Mouse (Mus musculus): ENCODE data around the gene 4930564D02Rik. TPM values are rescaled to one million over a fixed set of nuclear protein-coding genes. Genes with fewer than 3 reads are reported as not detected.
A peak's percentile ranks its signal among the peaks of the same experiment; 100 is the strongest.

Gene 4930564D02Rik
- polyA plus RNA-seq (2014; fragmentation: Nextera tagmentation; extraction: Ambion mirVana) = not detected in 2 replicates

DNA sequence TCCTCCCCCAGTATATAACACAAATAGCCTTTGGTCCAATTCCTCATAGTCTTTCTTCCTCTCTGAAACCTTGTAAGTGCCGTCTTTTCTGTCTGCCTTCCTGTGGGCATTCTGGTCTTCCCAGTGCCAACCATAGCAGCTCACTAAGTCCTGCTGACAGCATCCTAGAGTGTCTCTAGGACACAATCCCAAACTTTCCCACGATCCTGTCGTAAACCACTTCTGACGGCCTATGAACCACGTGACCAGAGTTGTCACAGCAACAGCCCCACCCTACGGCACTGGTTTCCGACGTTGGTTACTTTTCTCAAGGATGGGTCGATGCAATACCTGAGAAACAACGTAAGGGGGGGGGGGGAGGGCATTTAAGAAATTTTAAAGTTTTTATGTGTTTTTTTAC lies at the start of gene 4930564D02Rik:
TSS of gene 4930564D02Rik (plus strand) at position 301 of the 400 bp plus-strand sequence.
- no peaks in the 10 kb centered on the region for H3K27me3 ChIP-seq (ENCODE audit: control insufficient read depth, insufficient read depth, low read length)
- ATAC-seq (ENCODE audit: low FRiP score) = no peak
- DNase-seq (ENCODE audit: low spot score) = no peak
- no peak within 1 kb of the TSS for H3K4me2 ChIP-seq (replicated peaks)
- no peak within 1 kb of the TSS for H3K27ac ChIP-seq
- H3K36me3 ChIP-seq (replicated peaks; ENCODE audit: control insufficient read depth, insufficient read depth) = no peaks in the 10 kb centered on the region
- H3K4me1 ChIP-seq (replicated peaks; ENCODE audit: control insufficient read depth, insufficient read depth, low read length) = no peaks in the 10 kb centered on the region
- H3K9me3 ChIP-seq (ENCODE audit: control insufficient read depth, low read length) = no peaks in the 10 kb centered on the region
- no peak within 1 kb of the TSS for H3K4me3 ChIP-seq (replicated peaks; ENCODE audit: low read length)
- no peak within 1 kb of the TSS for H3K9ac ChIP-seq
- 88% methylated on average over 10 of the region's 10 CpGs for WGBS

DNA sequence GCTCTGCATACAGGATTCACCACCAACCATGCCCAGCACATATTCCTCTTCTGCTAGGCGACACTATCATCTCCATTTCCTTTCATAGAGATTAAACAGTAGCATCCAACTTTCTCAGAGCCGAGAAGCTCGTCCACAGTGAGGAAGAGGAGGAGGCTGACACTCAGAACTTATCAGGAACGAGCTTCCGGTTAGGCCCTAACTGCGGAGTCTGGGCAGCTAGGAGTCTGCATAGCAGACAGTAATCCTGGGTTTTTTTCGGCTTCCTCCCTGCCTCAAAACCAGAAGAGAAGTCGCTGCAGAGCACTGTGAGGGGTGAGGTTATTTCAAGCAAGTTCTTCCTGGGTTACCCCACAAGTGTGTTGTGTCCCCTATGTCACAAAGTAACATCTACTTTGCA lies 49.3 kb upstream of the 4930564D02Rik start:
- DNase-seq (ENCODE audit: low spot score) = no peak
- 94% methylated on average over 8 of the region's 8 CpGs for WGBS
- H3K36me3 ChIP-seq (replicated peaks; ENCODE audit: control insufficient read depth, insufficient read depth) = peaks cover 6% of the 10 kb centered on the region
- no peak for ATAC-seq (ENCODE audit: low FRiP score)
- no peaks in the 10 kb centered on the region for H3K27me3 ChIP-seq (ENCODE audit: control insufficient read depth, insufficient read depth, low read length)
- H3K9ac ChIP-seq = no peak overlapping the region
- H3K9me3 ChIP-seq (ENCODE audit: control insufficient read depth, low read length) = no peaks in the 10 kb centered on the region
- no peak overlapping the region for H3K4me3 ChIP-seq (replicated peaks; ENCODE audit: low read length)
- H3K27ac ChIP-seq = no peak overlapping the region
- no peaks in the 10 kb centered on the region for H3K4me1 ChIP-seq (replicated peaks; ENCODE audit: control insufficient read depth, insufficient read depth, low read length)
- no peak overlapping the region for H3K4me2 ChIP-seq (replicated peaks)

DNA sequence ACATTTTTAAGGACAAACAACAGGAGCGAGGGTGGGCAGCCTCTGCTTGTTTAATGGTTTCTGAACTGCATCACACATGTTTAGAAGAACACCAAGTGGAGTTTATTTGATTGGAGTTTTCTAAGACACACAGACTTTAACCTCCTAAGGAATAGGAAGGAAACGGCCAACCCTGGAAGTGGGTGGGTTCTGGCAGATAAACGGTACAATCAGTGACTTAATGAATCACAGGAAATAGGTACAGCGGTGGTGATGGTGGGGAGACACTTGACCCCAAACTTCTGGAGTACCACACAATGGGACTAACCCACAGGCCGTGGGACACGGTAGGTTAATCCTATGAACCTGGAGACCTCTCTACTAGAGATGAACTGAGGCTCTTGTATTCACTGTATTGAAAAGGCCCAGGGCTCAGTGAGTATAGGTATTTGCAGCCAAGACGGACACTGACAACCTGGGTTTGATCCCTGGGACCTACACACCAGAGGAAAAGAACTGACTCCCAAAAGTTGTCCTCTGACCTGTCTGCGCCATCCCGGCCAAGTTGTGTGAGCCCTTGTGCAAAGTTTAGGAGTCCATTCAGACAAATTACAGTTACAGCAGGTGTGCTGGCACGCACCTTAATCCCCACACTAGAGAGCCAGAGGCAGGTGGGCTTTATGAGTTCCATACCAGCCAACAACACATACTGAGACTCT lies 48.4 kb upstream of the 4930564D02Rik start:
- no peaks in the 10 kb centered on the region for H3K4me1 ChIP-seq (replicated peaks; ENCODE audit: control insufficient read depth, insufficient read depth, low read length)
- no peak for DNase-seq (ENCODE audit: low spot score)
- WGBS = 91% methylated on average over 10 of the region's 10 CpGs
- H3K4me2 ChIP-seq (replicated peaks) = no peak overlapping the region
- H3K9ac ChIP-seq = no peak overlapping the region
- no peak overlapping the region for H3K4me3 ChIP-seq (replicated peaks; ENCODE audit: low read length)
- H3K27ac ChIP-seq = 0 out of 2 replicates have a peak overlapping the region, but pooled peaks have one; percentile 26
- peaks cover 13% of the 10 kb centered on the region for H3K36me3 ChIP-seq (replicated peaks; ENCODE audit: control insufficient read depth, insufficient read depth)
- ATAC-seq (ENCODE audit: low FRiP score) = no peak
- no peaks in the 10 kb centered on the region for H3K9me3 ChIP-seq (ENCODE audit: control insufficient read depth, low read length)
- H3K27me3 ChIP-seq (ENCODE audit: control insufficient read depth, insufficient read depth, low read length) = no peaks in the 10 kb centered on the region

DNA sequence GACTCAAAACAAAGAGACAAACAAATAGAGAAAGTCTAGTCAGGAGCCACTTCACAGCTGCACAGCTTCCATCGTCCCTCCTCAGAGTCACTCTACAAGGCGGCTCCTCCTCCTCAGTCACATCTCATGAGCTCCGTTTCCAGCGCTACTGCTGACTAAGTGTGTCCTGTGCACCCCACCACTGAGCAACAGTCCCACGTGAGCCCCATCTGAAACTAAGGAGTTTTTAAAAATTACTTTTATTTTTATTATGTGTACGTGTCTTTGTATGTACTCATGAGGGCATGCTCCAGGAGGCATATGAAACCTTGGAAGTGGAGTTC lies 47.9 kb upstream of the 4930564D02Rik start:
- Histone ChIP-seq H3K27ac (0 out of 2 replicates have a peak overlapping the region, but pooled peaks have one; percentile 26), H3K9ac (no peak overlapping the region), H3K36me3 (replicated peaks; ENCODE audit: control insufficient read depth, insufficient read depth) (peaks cover 13% of the 10 kb centered on the region), H3K4me3 (replicated peaks; ENCODE audit: low read length) (no peak overlapping the region), H3K4me1 (replicated peaks; ENCODE audit: control insufficient read depth, insufficient read depth, low read length) (no peaks in the 10 kb centered on the region), H3K4me2 (replicated peaks) (no peak overlapping the region), H3K27me3 (ENCODE audit: control insufficient read depth, insufficient read depth, low read length) (no peaks in the 10 kb centered on the region), H3K9me3 (ENCODE audit: control insufficient read depth, low read length) (no peaks in the 10 kb centered on the region)
- WGBS = 90% methylated on average over 6 of the region's 6 CpGs
- DNase-seq (ENCODE audit: low spot score) (no peak), ATAC-seq (ENCODE audit: low FRiP score) (no peak)

DNA sequence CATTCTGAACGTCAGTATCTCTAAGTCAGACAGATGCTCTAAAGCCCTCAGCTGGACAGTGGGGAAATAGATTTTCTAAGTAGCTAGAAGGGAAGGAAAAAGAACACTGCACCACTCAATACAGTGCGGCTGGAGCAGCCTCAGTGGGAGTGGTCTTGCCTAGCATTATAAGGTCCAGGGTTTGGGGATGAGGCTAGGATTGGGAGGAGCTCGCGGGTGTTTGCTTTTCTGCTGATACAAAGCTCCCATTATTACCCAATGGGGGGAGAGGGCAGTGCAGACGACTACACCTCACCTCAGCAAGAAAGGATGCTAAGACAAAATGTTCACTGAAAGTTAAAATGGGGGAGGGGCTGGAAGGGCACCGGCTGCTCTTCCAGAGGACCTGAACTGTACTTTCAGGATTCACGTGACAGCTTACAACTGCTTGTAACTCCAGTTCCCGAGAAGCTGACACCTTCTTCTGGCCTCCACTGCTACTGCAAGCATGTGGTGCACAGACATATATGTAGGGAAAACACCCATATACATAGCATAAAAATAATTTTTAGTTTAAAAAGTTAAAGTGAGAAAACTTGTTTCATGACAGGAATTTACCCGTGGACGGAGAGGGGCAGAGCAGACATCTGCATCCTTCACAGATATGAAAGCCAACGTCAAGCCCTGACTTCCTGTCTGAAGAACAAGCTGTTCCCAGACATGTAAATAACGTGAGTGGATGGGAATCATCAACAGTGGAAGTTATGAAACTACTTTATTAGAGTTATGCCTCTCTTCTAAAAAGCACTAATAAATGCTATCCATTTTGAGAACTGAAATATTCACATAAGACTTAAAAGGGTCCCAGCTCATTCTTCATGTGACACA lies 46.6 kb upstream of the 4930564D02Rik start:
- WGBS = 58% methylated on average over 12 of the region's 12 CpGs
- Histone ChIP-seq H3K9ac (no peak overlapping the region), H3K27ac (no peak overlapping the region), H3K4me1 (replicated peaks; ENCODE audit: control insufficient read depth, insufficient read depth, low read length) (no peaks in the 10 kb centered on the region), H3K27me3 (ENCODE audit: control insufficient read depth, insufficient read depth, low read length) (no peaks in the 10 kb centered on the region), H3K4me2 (replicated peaks) (no peak overlapping the region), H3K36me3 (replicated peaks; ENCODE audit: control insufficient read depth, insufficient read depth) (peaks cover 17% of the 10 kb centered on the region), H3K4me3 (replicated peaks; ENCODE audit: low read length) (no peak overlapping the region), H3K9me3 (ENCODE audit: control insufficient read depth, low read length) (no peaks in the 10 kb centered on the region)
- DNase-seq (ENCODE audit: low spot score) (no peak), ATAC-seq (ENCODE audit: low FRiP score) (no peak)

DNA sequence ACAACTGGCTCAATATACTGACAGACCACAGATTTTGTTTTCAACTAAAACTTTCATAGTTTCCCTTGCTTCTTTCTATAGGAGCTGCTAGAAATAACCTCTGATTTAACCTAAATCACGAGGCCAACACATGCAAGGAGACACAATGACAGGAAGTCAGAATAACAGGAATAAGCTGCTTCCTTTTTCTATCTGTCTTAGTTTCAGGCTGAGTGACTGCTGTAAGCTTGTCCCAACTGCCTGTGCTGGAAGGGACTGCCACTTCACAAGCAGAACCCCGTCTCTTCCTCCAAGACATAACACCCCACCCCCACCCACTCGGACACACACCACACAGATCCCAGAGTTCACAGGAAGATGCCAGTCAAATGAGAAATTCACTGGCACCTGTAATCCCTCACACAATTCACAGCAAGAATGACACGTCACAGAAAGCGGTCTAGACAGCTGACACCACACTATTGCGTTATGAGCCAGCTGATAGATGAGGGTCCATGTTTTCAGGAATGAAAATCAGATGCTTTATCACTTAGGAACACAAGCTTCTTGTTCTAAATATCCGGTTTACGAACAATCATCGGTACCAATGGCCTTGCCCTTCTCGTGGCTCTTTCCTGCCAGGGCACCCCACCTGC lies 43.2 kb upstream of the 4930564D02Rik start:
- Histone ChIP-seq H3K9ac (no peak overlapping the region), H3K4me1 (replicated peaks; ENCODE audit: control insufficient read depth, insufficient read depth, low read length) (no peaks in the 10 kb centered on the region), H3K4me3 (replicated peaks; ENCODE audit: low read length) (no peak overlapping the region), H3K4me2 (replicated peaks) (no peak overlapping the region), H3K9me3 (ENCODE audit: control insufficient read depth, low read length) (no peaks in the 10 kb centered on the region), H3K27ac (peak overlapping the region; percentile 26; the same call in 1 of the 2 replicates), H3K27me3 (ENCODE audit: control insufficient read depth, insufficient read depth, low read length) (no peaks in the 10 kb centered on the region), H3K36me3 (replicated peaks; ENCODE audit: control insufficient read depth, insufficient read depth) (peaks cover 38% of the 10 kb centered on the region)
- ATAC-seq (ENCODE audit: low FRiP score) (no peak), DNase-seq (ENCODE audit: low spot score) (no peak)
- 87% methylated on average over 10 of the region's 10 CpGs for WGBS

DNA sequence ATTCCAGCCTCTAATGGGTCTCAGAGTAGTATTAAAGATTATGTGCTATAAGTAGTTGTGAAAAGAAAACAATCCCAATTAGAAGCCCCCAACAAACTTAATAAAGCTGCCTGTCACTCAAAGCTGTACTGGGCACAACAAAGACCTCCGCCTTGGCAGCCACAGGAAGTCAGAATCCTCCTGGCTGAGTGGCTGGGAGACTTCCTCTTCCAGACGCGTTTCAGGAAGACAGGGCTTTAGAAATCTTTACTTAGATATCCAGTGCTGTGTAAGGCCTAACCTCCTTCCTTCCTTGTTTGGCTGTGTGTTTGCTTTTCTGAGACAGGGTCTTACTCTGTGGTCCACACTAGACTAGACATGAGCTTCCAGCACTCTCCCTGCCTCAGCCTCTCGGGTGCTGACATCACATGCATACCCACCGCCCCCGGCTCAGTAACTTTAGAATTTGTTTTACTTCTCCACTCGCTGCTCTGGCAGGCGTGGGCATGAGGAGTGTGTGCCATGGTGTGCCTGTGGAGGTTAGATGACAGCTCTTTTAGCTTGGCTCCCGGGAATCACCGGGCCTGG lies 30.3 kb upstream of the 4930564D02Rik start:
- Histone ChIP-seq H3K36me3 (replicated peaks; ENCODE audit: control insufficient read depth, insufficient read depth) (peaks cover 73% of the 10 kb centered on the region), H3K9me3 (ENCODE audit: control insufficient read depth, low read length) (no peaks in the 10 kb centered on the region), H3K4me1 (replicated peaks; ENCODE audit: control insufficient read depth, insufficient read depth, low read length) (0 out of 2 replicates have a peak, but pooled peaks cover 2% of the 10 kb centered on the region), H3K27me3 (ENCODE audit: control insufficient read depth, insufficient read depth, low read length) (no peaks in the 10 kb centered on the region), H3K4me3 (replicated peaks; ENCODE audit: low read length) (no peak overlapping the region), H3K9ac (no peak overlapping the region), H3K4me2 (replicated peaks) (no peak overlapping the region), H3K27ac (0 out of 2 replicates have a peak overlapping the region, but pooled peaks have one; percentile 3)
- DNase-seq (ENCODE audit: low spot score) (no peak), ATAC-seq (ENCODE audit: low FRiP score) (no peak)
- 88% methylated on average over 10 of the region's 10 CpGs for WGBS

DNA sequence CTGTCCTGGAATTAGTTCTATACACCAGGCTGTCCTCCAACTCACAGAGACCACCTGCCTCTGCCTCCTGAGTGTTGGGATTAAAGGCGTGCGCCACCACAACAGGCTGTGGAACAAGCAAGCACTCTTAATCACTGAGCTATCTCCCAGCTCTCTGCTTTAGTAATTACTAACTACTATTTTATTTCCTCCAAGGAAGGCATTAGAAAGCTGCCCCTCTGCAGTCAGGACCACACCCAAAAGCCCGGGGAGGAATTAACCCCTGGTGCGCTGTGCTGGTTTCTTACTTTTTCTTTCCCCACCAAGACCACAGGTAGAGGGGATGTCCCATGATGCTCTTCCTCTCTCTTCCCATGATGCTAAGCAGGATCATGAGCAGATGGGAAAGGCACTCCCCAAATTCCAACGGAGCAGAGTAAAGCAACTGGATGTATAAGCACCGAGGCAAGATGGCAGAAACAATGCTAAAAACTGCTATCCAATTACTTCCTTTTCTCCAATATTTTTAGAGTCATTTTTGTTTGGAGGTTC lies 29.3 kb upstream of the 4930564D02Rik start:
- H3K36me3 ChIP-seq (replicated peaks; ENCODE audit: control insufficient read depth, insufficient read depth) = peaks cover 64% of the 10 kb centered on the region
- H3K9ac ChIP-seq = no peak overlapping the region
- ATAC-seq (ENCODE audit: low FRiP score) = no peak
- no peaks in the 10 kb centered on the region for H3K27me3 ChIP-seq (ENCODE audit: control insufficient read depth, insufficient read depth, low read length)
- no peak overlapping the region for H3K27ac ChIP-seq
- 0 out of 2 replicates have a peak, but pooled peaks cover 2% of the 10 kb centered on the region for H3K4me1 ChIP-seq (replicated peaks; ENCODE audit: control insufficient read depth, insufficient read depth, low read length)
- DNase-seq (ENCODE audit: low spot score) = no peak
- 94% methylated on average over 6 of the region's 6 CpGs for WGBS
- H3K4me3 ChIP-seq (replicated peaks; ENCODE audit: low read length) = no peak overlapping the region
- H3K9me3 ChIP-seq (ENCODE audit: control insufficient read depth, low read length) = no peaks in the 10 kb centered on the region
- no peak overlapping the region for H3K4me2 ChIP-seq (replicated peaks)
